Mouse (Mus musculus) heart, embryonic 12.5 days (tissue): Measurements from ENCODE around the gene Per3. TPM values are rescaled to one million over a fixed set of nuclear protein-coding genes. Genes with fewer than 3 reads are reported as not detected.

Source experiments
- ATAC-seq: fragments of 200-750 bp; cut with Nextera tagmentation; 2 replicates; pipeline ENCODE4 v1.8.0; 2017; ENCODE audit warnings: moderate TSS enrichment, moderate library complexity; ENCODE audit not compliant: insufficient number of reproducible peaks, low FRiP score
- H3K27ac ChIP-seq: fragments of 300-500 bp; sonication (generic); 2 replicates; pipeline ENCODE4 v1.5.1; 2016; ENCODE audit warnings: mild to moderate bottlenecking, moderate library complexity; ENCODE audit not compliant: poor library complexity, severe bottlenecking
- H3K27me3 ChIP-seq: fragments of 300-500 bp; sonication (generic); replicated peaks from 2 replicates; pipeline ENCODE4 v1.6.1; 2016; ENCODE audit warnings: mild to moderate bottlenecking, moderate library complexity
- H3K36me3 ChIP-seq: fragments of 300-500 bp; sonication (generic); 2 replicates; pipeline ENCODE4 v1.6.1; 2016; ENCODE audit warnings: mild to moderate bottlenecking, moderate library complexity
- H3K4me1 ChIP-seq: fragments of 300-500 bp; sonication (generic); replicated peaks from 2 replicates; pipeline ENCODE4 v1.6.1; 2016; ENCODE audit warnings: mild to moderate bottlenecking
- H3K4me2 ChIP-seq: fragments of 300-500 bp; sonication (generic); 2 replicates; pipeline ENCODE4 v1.6.1; 2016; ENCODE audit warnings: mild to moderate bottlenecking, moderate library complexity
- H3K4me3 ChIP-seq: fragments of 300-500 bp; sonication (generic); 2 replicates; pipeline ENCODE4 v1.5.1; 2016; ENCODE audit warnings: mild to moderate bottlenecking
- H3K9ac ChIP-seq: fragments of 300-500 bp; sonication (generic); 2 replicates; pipeline ENCODE4 v1.6.1; 2016; ENCODE audit warnings: mild to moderate bottlenecking, moderate library complexity
- H3K9me3 ChIP-seq: fragments of 300-500 bp; sonication (generic); replicated peaks from 2 replicates; pipeline ENCODE4 v1.6.1; 2016; ENCODE audit warnings: mild to moderate bottlenecking, moderate library complexity
- WGBS: fragments of 180-500 bp; shearing (Covaris S2); methylation state at CpG from one replicate; pipeline ENCODE4 v1.1.7; 2016; 5-methylcytosine and 5-hydroxymethylcytosine counted together
- polyA plus RNA-seq: library from polyadenylated mRNA; unstranded; fragments of >200 nt; fragmentation: Nextera tagmentation; extraction: Ambion mirVana; gene quantifications from 2 replicates; pipeline ENCODE4 v1.2.1, GENCODE M21; 2016

Per3 gene
- 7.2 and 8.7 TPM in 2 replicates for polyA plus RNA-seq

DNA sequence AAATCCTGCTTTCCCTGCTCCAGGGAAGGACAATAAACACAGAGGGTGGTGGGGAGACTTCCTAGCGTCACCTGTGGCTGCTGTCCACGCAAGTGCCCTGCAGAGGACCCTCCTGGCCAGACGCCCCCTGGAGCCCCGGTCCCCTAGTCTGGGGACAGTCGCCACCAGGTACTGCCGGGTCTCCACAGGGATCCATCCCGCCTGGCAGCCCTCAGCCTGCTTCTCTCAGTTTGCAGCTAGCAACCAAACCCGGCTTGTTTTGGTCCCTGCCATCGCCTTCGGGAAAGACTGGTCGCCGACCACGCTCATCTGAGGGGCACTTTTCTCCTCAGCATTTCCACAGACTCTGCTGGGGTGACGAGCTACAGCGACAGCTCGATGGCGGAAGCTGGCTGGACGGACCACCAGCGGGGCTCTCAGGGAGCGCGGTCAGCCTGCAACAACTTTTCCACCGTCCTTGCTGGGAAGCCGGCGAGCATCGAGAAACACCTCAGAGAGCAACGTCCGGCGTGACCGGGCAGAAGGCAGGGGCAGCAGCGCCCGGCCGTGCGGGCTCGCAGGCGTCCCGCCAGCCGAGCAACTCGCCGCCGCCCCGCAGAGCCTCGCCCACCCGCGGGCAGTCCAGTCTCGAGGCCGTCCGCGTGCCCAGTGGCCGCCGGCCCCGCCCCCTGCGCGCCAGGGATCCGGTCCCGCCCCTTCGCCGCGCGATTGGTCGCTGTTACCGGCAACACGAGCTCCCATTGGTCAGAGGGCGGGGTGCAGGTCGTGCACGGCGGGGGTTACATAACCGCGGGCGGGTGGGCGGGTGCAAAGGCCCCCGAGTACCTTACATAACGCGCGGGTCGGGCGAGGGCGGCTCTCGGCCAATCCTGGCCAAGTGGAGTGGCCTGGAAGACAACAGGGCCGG lies at the start of gene Per3:
Gene Per3 (minus strand): TSS at position 629 of the 907 bp plus-strand sequence.
- H3K9me3 ChIP-seq, result no peaks in the 10 kb centered on the region
- peak within 1 kb of the TSS; percentile 62 for H3K4me3 ChIP-seq
- no peaks in the 10 kb centered on the region for H3K27me3 ChIP-seq
- ATAC-seq, result peak; percentile 99
- H3K9ac ChIP-seq, result peak within 1 kb of the TSS; percentile 83
- under 1% methylated on average over 70 of the region's 79 CpGs for WGBS
- peaks cover 16% of the 10 kb centered on the region for H3K4me1 ChIP-seq
- H3K27ac ChIP-seq, result peak within 1 kb of the TSS; percentile 65
- peak within 1 kb of the TSS; percentile 97 for H3K4me2 ChIP-seq
- peaks cover 25% of the 10 kb centered on the region for H3K36me3 ChIP-seq

DNA sequence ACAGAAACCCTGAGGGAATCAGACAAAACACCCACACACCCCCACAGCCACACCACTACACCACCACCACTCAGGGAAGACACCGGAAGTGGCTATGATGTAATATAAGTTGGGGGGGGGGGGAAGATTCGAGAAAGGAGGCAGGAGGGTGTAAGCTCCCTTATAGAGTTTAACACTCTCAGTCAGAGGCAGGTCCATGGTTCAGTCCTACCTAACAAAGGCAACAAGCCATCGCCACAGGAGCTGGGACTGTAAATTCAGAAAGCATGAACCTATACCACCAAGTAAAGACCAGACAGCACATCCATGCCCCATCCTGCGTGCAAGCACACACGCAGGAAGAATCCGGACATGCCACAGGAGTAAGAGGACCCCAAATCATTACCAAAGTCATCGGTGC lies 44.8 kb upstream of the Per3 start, which contains the start of gene Gm13090:
Gene Gm13090 (plus strand): TSS at position 301 of the 400 bp plus-strand sequence.
- ATAC-seq, result no peak
- H3K27me3 ChIP-seq, result no peaks in the 10 kb centered on the region
- WGBS, result 83% methylated on average over 7 of the region's 7 CpGs
- H3K9ac ChIP-seq, result 0 out of 2 replicates have a peak within 1 kb of the TSS, but pooled peaks have one; percentile 21
- H3K4me3 ChIP-seq, result no peak within 1 kb of the TSS
- H3K4me2 ChIP-seq, result no peak within 1 kb of the TSS
- H3K36me3 ChIP-seq, result peaks cover 39% of the 10 kb centered on the region
- no peaks in the 10 kb centered on the region for H3K9me3 ChIP-seq
- peak within 1 kb of the TSS; percentile 53 for H3K27ac ChIP-seq
- H3K4me1 ChIP-seq, result peaks cover 63% of the 10 kb centered on the region

DNA sequence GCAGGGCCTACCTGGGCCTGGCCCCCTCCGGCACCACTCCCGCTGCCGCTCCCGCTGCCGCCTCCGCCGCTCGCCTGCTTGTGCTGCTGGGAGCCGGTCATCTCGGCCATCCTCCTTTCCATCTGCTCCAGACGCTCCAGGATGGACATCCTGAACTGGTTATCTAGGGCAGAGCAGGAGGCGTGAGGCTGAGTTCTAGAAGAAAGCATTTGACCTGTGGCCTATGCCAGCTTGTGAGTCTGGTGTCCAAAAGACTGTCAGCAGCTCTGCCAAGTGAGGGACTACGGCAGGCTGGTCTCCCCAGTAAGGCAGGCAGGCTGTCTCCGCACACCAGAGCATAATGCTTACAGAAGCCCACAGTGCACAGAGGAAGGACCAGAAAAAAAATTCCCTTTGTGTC lies 44.4 kb upstream of the Per3 start:
- Histone ChIP-seq H3K27ac (0 out of 2 replicates have a peak overlapping the region, but pooled peaks have one; percentile 53), H3K4me2 (no peak overlapping the region), H3K4me1 (peaks cover 63% of the 10 kb centered on the region), H3K9me3 (no peaks in the 10 kb centered on the region), H3K27me3 (no peaks in the 10 kb centered on the region), H3K9ac (no peak overlapping the region), H3K4me3 (no peak overlapping the region), H3K36me3 (peaks cover 35% of the 10 kb centered on the region)
- ATAC-seq, result no peak
- 75% methylated on average over 14 of the region's 14 CpGs for WGBS

DNA sequence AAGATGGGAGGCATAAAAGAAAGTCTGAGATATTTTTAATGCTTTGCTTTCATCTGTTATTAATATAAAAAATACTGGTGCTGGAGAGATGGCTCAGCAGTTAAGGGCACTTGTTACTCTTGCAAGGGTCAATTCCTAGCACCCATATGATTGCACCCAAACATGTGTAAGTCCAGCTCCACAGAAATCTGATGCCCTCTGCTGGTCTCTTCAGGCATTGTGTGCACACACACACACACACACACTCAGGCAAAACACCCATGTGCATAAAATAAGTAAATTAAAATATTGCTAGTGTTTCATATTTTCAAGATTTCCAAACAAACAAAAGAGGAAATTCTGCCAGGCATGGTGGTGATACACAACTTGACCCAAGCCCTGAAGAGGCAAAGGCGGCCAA lies 42.9 kb upstream of the Per3 start:
- Histone ChIP-seq H3K9ac (no peak overlapping the region), H3K4me3 (no peak overlapping the region), H3K9me3 (no peaks in the 10 kb centered on the region), H3K4me1 (peaks cover 68% of the 10 kb centered on the region), H3K27me3 (no peaks in the 10 kb centered on the region), H3K36me3 (peaks cover 38% of the 10 kb centered on the region), H3K27ac (no peak overlapping the region), H3K4me2 (no peak overlapping the region)
- ATAC-seq, result no peak
- 97% methylated on average over 1 of the region's 1 CpGs for WGBS

DNA sequence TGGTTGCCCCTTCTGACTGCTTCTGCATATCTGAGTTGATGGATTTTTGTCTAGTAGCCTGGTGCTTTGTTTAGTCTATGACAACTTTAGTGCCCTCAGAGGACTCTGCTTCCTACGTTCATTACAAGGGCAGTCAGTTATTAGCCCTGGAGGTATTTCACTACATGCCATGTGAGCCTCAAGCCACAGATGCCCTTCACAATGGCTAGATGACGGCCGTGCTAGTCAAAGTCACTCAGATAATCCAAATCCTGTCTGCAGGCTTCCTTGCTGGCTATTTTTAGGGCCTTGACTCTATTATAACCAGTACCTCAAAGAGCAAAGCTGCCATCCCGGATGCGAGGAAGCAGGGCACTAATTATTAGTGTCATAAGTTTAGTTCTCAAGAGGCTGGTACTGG lies 38.6 kb upstream of the Per3 start:
- H3K27ac ChIP-seq, result peak overlapping the region; percentile 91
- peaks cover 34% of the 10 kb centered on the region for H3K4me1 ChIP-seq
- no peak overlapping the region for H3K9ac ChIP-seq
- no peaks in the 10 kb centered on the region for H3K27me3 ChIP-seq
- ATAC-seq, result no peak
- peaks cover 64% of the 10 kb centered on the region for H3K36me3 ChIP-seq
- no peak overlapping the region for H3K4me2 ChIP-seq
- H3K9me3 ChIP-seq, result no peaks in the 10 kb centered on the region
- 37% methylated on average over 5 of the region's 5 CpGs for WGBS
- no peak overlapping the region for H3K4me3 ChIP-seq

DNA sequence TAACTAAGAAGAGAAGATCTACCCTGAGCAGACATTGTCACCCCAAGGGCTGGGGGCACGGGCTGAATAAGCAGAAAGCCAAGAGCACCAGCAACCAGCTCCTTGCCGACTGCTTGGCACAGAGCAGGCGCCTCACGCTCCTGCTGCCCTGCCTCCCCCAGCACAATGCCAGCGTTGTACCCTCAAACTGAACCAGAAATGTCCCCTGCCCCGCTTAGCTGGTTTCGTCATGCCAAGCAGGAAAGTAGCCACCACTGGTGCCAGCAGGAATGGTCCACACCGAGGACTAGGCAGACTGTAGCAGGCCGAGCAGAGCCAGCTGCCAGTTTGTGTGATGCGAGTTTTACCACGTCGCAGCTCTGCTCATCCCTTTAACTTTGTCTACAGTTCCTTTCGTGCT lies 37.5 kb upstream of the Per3 start:
- peak overlapping the region; percentile 91; the same call in 1 of the 2 replicates for H3K27ac ChIP-seq
- WGBS, result 88% methylated on average over 13 of the region's 13 CpGs

DNA sequence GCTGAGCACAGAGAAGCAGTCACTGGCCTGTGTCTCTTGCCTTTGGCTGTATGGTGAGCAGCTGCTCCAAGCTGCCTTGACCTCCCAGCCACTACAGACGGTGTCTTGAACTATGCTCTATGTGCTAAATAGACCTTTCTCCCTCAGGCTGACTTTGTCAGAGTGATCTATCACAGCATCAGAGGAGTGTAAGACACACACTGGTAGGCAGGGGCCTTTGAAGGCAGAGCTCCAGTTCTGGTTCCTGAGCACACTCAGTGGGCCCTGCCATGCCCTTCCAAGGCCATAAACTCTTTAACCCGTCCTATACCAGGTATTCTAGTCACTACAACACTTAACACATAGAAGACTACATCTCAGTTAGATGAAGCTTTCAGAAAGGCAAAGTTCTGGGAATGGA lies 36.9 kb upstream of the Per3 start:
- H3K9ac ChIP-seq, result no peak overlapping the region
- no peak overlapping the region for H3K4me3 ChIP-seq
- no peak overlapping the region for H3K4me2 ChIP-seq
- H3K4me1 ChIP-seq, result peaks cover 34% of the 10 kb centered on the region
- H3K36me3 ChIP-seq, result peaks cover 69% of the 10 kb centered on the region
- H3K27ac ChIP-seq, result no peak overlapping the region
- 76% methylated on average over 2 of the region's 2 CpGs for WGBS
- no peaks in the 10 kb centered on the region for H3K27me3 ChIP-seq
- no peak for ATAC-seq
- H3K9me3 ChIP-seq, result no peaks in the 10 kb centered on the region

More for the DNA sequence above, 37.5 kb upstream of the Per3 start:
- Histone ChIP-seq H3K4me2 (no peak overlapping the region), H3K4me1 (peaks cover 34% of the 10 kb centered on the region), H3K36me3 (peaks cover 65% of the 10 kb centered on the region), H3K9me3 (no peaks in the 10 kb centered on the region), H3K9ac (no peak overlapping the region), H3K4me3 (no peak overlapping the region), H3K27me3 (no peaks in the 10 kb centered on the region)
- no peak for ATAC-seq

DNA sequence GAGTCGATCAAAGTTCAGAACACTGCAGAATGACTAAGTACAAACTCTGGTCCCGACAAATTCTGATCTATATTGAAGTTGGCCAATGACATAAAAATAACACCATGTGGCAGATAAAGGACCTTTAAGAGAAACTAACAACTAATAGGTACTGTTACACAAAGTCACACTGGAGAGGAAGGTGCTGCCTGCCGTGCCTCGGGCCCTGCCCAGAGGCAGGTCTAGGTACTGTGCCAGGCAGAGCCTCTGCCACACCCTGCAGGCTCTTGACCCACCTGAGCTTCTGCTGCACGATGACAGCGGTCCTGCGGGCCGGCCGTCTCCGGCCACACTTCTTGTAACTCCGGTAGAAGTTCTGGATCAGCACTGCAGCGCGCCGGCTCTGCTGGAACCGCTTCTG lies 30.4 kb upstream of the Per3 start:
- H3K27me3 ChIP-seq, result no peaks in the 10 kb centered on the region
- ATAC-seq, result no peak
- H3K9ac ChIP-seq, result no peak overlapping the region
- no peaks in the 10 kb centered on the region for H3K4me1 ChIP-seq
- H3K4me3 ChIP-seq, result no peak overlapping the region
- H3K4me2 ChIP-seq, result no peak overlapping the region
- H3K27ac ChIP-seq, result no peak overlapping the region
- no peaks in the 10 kb centered on the region for H3K9me3 ChIP-seq
- WGBS, result 93% methylated on average over 15 of the region's 15 CpGs
- peaks cover 86% of the 10 kb centered on the region for H3K36me3 ChIP-seq

DNA sequence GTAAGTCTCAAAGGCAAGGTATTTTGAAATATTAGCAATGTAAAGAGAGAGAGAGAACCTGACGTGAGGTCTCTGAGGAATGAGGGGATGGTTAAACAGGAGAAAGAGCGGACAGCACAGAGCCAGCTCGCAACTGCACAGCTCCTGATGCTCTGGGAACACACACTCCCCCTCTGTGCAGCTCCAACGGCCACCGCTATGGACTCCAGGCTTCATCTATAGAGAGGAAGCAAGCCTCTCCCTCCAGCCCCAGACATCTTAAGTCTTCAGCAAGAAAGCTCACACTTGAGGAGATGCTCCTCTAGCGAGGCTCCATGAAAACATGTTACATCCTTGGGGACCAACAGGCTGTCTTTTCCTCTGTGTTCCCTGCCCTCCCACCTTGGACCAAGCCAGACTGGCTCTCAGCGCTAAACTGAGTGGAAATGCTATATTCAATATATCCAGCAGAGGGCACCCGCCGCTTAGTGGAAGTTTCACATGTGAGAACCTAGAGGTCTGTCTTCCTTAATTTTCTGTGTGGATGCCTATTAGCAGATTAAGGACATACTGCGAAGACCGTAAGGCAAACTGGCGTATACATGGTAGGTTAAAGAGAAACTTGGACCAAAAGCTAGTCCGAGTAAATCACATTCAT lies 28.8 kb upstream of the Per3 start:
- peaks cover 82% of the 10 kb centered on the region for H3K36me3 ChIP-seq
- H3K4me2 ChIP-seq, result no peak overlapping the region
- no peak overlapping the region for H3K27ac ChIP-seq
- H3K9me3 ChIP-seq, result no peaks in the 10 kb centered on the region
- WGBS, result 53% methylated on average over 13 of the region's 13 CpGs
- H3K27me3 ChIP-seq, result no peaks in the 10 kb centered on the region
- ATAC-seq, result no peak
- H3K4me3 ChIP-seq, result no peak overlapping the region
- no peak overlapping the region for H3K9ac ChIP-seq
- H3K4me1 ChIP-seq, result no peaks in the 10 kb centered on the region

DNA sequence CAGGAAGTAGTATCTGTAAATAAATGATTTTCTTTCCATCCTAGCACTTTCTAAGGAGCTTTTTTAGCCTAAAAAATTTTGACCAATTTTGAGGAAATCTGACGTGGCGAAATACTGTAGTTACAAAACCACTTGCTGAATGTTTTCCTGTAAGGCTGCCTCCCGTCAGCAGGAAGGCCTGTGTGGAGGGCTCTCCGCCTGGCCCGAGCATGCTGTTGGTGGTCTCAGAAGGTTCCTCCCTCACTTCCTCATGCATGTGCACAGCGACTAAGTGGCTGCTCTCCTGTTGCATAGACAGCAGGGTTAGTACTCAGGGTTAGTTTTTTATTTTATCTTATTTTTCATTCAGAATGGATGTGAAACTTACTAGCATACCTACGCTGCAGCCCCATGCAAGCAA lies 26.5 kb upstream of the Per3 start:
- H3K4me3 ChIP-seq, result no peak overlapping the region
- no peaks in the 10 kb centered on the region for H3K9me3 ChIP-seq
- no peak for ATAC-seq
- peaks cover 78% of the 10 kb centered on the region for H3K36me3 ChIP-seq
- no peak overlapping the region for H3K4me2 ChIP-seq
- no peaks in the 10 kb centered on the region for H3K4me1 ChIP-seq
- no peaks in the 10 kb centered on the region for H3K27me3 ChIP-seq
- H3K27ac ChIP-seq, result no peak overlapping the region
- H3K9ac ChIP-seq, result no peak overlapping the region
- WGBS, result 79% methylated on average over 7 of the region's 7 CpGs

DNA sequence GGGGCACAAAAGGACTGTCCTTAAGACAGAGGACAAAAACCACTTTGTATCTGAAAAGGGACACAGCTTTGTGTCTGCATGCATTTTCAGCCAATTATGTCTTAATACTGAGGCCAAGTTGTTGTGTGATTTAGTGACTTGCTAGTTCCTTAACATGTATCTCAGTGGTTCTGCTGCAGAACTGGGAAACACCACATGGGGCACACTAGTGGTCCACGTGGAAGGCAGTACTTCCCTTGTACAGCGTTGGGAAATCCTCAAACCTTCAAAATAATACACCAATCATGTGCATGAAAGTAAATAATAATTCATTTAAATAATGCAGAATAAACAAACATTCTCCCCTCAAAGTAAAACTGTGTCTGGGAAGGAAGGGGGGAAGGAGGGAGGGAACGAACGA lies 24.3 kb upstream of the Per3 start:
- Histone ChIP-seq H3K4me3 (no peak overlapping the region), H3K9me3 (no peaks in the 10 kb centered on the region), H3K4me2 (no peak overlapping the region), H3K4me1 (no peaks in the 10 kb centered on the region), H3K9ac (no peak overlapping the region), H3K27ac (no peak overlapping the region), H3K36me3 (peaks cover 61% of the 10 kb centered on the region), H3K27me3 (no peaks in the 10 kb centered on the region)
- 68% methylated on average over 4 of the region's 4 CpGs for WGBS
- no peak for ATAC-seq
